Mouse (Mus musculus) colon, adult 2 months (tissue): ENCODE measurements around the gene Cyp2j9. TPM values are rescaled to one million over a fixed set of nuclear protein-coding genes. Genes with fewer than 3 reads are reported as not detected.

Experiments
- polyA plus RNA-seq: library from polyadenylated mRNA; depleted of rRNA; stranded (reverse); fragments of >200 nt; gene quantifications from 2 replicates; pipeline ENCODE4 v1.2.3, GENCODE M21; 2012; rRNA removed

Gene Cyp2j9
- 2.0 and 2.6 TPM in 2 replicates for polyA plus RNA-seq

DNA sequence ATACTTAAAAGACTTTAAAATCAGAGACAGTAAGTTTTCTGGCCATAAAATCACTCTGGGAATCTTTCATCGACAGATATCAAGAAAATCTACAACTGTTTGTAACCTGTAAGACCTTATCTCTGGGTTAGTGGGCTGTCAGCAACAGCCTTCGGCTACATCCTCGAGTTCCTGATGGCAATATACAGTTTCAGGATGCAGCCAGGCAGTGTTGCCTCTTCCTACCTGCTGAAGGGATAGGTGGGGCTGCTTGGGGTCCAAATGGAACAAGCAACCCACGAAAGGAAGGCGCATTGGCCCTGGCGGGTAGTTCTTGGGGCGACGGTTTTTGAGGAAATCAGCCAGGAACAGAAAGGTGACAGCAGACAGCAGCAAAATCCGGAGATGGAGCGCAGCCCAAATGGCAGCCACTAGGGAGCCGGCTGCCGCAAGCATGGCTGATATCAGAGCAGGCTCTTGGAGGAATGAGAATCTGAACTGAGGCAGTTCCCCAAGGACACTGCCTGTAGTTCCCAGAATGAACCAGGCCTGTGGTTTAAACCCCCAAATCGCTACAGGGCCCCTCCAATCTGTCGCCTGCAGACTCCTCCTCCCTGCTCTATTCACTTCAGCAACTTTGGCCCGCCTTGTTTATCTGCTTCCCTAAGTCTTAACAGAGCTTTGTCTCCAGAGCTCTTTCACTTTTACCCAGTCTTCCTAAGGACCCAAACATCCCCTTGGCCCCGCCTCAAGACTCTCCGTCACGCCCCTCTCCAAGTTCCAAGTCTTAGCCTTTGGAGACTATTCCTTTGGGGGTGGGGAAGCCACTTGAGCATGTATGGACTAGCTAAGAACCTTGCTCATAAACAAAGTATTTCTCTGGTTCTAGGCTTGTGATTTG lies at the start of gene Cyp2j9:
Gene Cyp2j9, minus strand, starts transcription at position 668 of the 880 bp plus-strand sequence.

GRCm38 (mm10) chr4:96553133-96553819 lies 38.1 kb downstream of the Cyp2j9 start, which contains the start of gene Cyp2j6:
Cyp2j6 (minus strand) TSS chr4:96553661.

Other genes with a start within 250 kb of the Cyp2j9 start
- not detected in 2 replicates for gene Cyp2j11, start 242.9 kb downstream of the Cyp2j9 start, polyA plus RNA-seq
- not detected in 2 replicates for gene Cyp2j8, start 84.2 kb downstream of the Cyp2j9 start, polyA plus RNA-seq
- 8.3 and 9.5 TPM in 2 replicates for gene Cyp2j6, start 37.9 kb downstream of the Cyp2j9 start, polyA plus RNA-seq
- gene Cyp2j5, start 72.6 kb upstream of the Cyp2j9 start, polyA plus RNA-seq = 0.05 TPM in 1 of 2 replicates, not detected in the other
- gene Gm12695, start 193.6 kb upstream of the Cyp2j9 start, polyA plus RNA-seq = not detected in 2 replicates